ENCODE assay signal across 9 mouse cellular contexts in the genomic region with DNA sequence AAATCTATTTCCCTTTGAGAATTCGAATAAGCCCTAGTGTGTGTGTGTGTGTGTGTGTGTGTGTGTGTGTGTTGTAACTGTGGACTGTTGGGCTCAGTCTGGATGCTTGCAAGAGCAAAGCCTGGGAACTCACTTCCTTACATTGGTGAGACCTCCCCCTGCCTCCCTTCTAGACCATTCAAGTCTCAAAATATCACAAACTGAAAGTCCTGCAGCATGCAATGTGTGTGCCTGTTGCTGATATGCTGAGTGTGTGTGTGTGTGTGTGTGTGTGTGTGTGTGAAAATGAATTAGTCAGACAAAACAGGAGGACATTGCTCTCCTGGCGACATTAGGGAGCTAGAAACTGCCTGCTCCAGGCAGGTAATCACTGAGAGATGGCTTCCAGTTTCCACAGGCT. TPM values are rescaled to one million over a fixed set of nuclear protein-coding genes. Genes with fewer than 3 reads are reported as not detected.
DNase-seq lines count a peak whose midpoint lies in the region; ATAC-seq and TF ChIP-seq lines count a peak whose summit lies in the region.
"Had no signal": no experiment of that assay in that cellular context is flagged by ENCODE, and none has a peak within 500 bp of the region (broad histone marks: within the 10 kb centered on the region; RNA-seq: fewer than 3 reads in every experiment).

No protein-coding gene starts in this region.

- H3K4me3 ChIP-seq in embryonic facial prominence, embryonic 14.5 days (ENCODE audit: low read depth, low read length): no peak overlapping the region
- no peak overlapping the region for H3K4me3 ChIP-seq in embryonic facial prominence, embryonic 10.5 days
- no peak overlapping the region for H3K4me3 ChIP-seq in lung, postnatal 0 days (ENCODE audit: low read depth, low read length)
- no peak overlapping the region for H3K4me3 ChIP-seq in lung, adult 2 months (replicated peaks; ENCODE audit: extremely low read depth, low read depth, low read length)
- H3K4me3 ChIP-seq in intestine, embryonic 15.5 days (replicated peaks): no peak overlapping the region
- peak overlapping the region; percentile 32; the same call in 1 of the 2 replicates for H3K4me3 ChIP-seq in stomach, embryonic 15.5 days (replicated peaks)
- H3K4me3 ChIP-seq: myocyte had no signal

- no peak for TF ChIP-seq EP300 in lung, postnatal 0 days (IDR thresholded peaks at IDR 0.05)

- DNase-seq in embryonic facial prominence, embryonic 14.5 days (ENCODE audit: low spot score): peak; percentile 14
- no peak for DNase-seq in embryonic facial prominence, embryonic 10.5 days (ENCODE audit: low spot score)
- DNase-seq in lung, postnatal 0 days (ENCODE audit: low spot score): no peak
- no peak for DNase-seq in lung, adult 2 months
- no peak for DNase-seq in embryo, embryonic 10.5 days (ENCODE audit: low spot score)
- no peak for DNase-seq in right cerebral cortex, adult 2 months (ENCODE audit: low spot score in 2 of 2)

- peak overlapping the region; percentile 38 for H3K4me2 ChIP-seq in embryonic facial prominence, embryonic 14.5 days (ENCODE audit: low read depth, low read length)
- H3K4me2 ChIP-seq in lung, postnatal 0 days (replicated peaks; ENCODE audit: low read depth, low read length): peak overlapping the region; percentile 46
- peak overlapping the region; percentile 40 for H3K4me2 ChIP-seq in intestine, embryonic 15.5 days (replicated peaks)
- peak overlapping the region; percentile 46 for H3K4me2 ChIP-seq in stomach, embryonic 15.5 days

- no peak for ATAC-seq in embryonic facial prominence, embryonic 14.5 days (ENCODE audit: low read depth)
- peak; percentile 42; the same call in 1 of the 2 replicates for ATAC-seq in lung, postnatal 0 days
- peak; percentile 58; the same call in 1 of the 2 replicates for ATAC-seq in intestine, embryonic 15.5 days
- no peak for ATAC-seq in stomach, embryonic 15.5 days (ENCODE audit: insufficient read depth, low FRiP score, low read depth)

- peak overlapping the region; percentile 52; the same call in 1 of the 2 replicates for H3K27ac ChIP-seq in embryonic facial prominence, embryonic 14.5 days (replicated peaks; ENCODE audit: low read depth, low read length)
- H3K27ac ChIP-seq in embryonic facial prominence, embryonic 10.5 days (replicated peaks): no peak overlapping the region
- H3K27ac ChIP-seq in lung, postnatal 0 days (ENCODE audit: low read length): no peak overlapping the region
- H3K27ac ChIP-seq in intestine, embryonic 15.5 days: no peak overlapping the region
- H3K27ac ChIP-seq in stomach, embryonic 15.5 days: peak overlapping the region; percentile 61; the same call in 1 of the 2 replicates

- H3K4me1 ChIP-seq in embryonic facial prominence, embryonic 14.5 days (ENCODE audit: control insufficient read depth, insufficient read depth, low read length): no peaks in the 10 kb centered on the region; the same call in 1 of the 2 replicates
- peaks cover 16% of the 10 kb centered on the region for H3K4me1 ChIP-seq in embryonic facial prominence, embryonic 10.5 days
- no peaks in the 10 kb centered on the region for H3K4me1 ChIP-seq in lung, postnatal 0 days (ENCODE audit: insufficient read depth, low read depth, low read length)
- peaks cover 5% of the 10 kb centered on the region; the same call in 1 of the 2 replicates for H3K4me1 ChIP-seq in lung, adult 2 months (ENCODE audit: control insufficient read depth, insufficient read depth, low read length)
- no peaks in the 10 kb centered on the region for H3K4me1 ChIP-seq in intestine, embryonic 15.5 days (replicated peaks)
- no peaks in the 10 kb centered on the region for H3K4me1 ChIP-seq in stomach, embryonic 15.5 days

- WGBS in embryonic facial prominence, embryonic 14.5 days: 75% methylated on average over 2 of the region's 2 CpGs
- 81% methylated on average over 2 of the region's 2 CpGs for WGBS in embryonic facial prominence, embryonic 10.5 days
- 56% methylated on average over 2 of the region's 2 CpGs for WGBS in lung, postnatal 0 days
- WGBS in lung, adult 2 months: 41% methylated on average over 2 of the region's 2 CpGs
- WGBS in intestine, embryonic 15.5 days: 48% methylated on average over 2 of the region's 2 CpGs
- WGBS in stomach, embryonic 15.5 days: 61% methylated on average over 2 of the region's 2 CpGs

- no peaks in the 10 kb centered on the region for H3K27me3 ChIP-seq in embryonic facial prominence, embryonic 14.5 days (replicated peaks; ENCODE audit: control insufficient read depth, insufficient read depth, low read length)
- H3K27me3 ChIP-seq in embryonic facial prominence, embryonic 10.5 days (replicated peaks; ENCODE audit: low read depth, poor library complexity, severe bottlenecking): no peaks in the 10 kb centered on the region
- no peaks in the 10 kb centered on the region for H3K27me3 ChIP-seq in lung, postnatal 0 days (replicated peaks; ENCODE audit: insufficient read depth, low read length)
- no peaks in the 10 kb centered on the region for H3K27me3 ChIP-seq in intestine, embryonic 15.5 days (replicated peaks)
- H3K27me3 ChIP-seq in stomach, embryonic 15.5 days (replicated peaks): no peaks in the 10 kb centered on the region

- TF ChIP-seq POLR2A in lung, adult 2 months (IDR thresholded peaks at IDR 0.05; ENCODE audit: borderline replicate concordance, extremely low read depth, low read depth, low read length): no peak

- no peak overlapping the region for H3K9ac ChIP-seq in embryonic facial prominence, embryonic 14.5 days (ENCODE audit: low read depth, low read length)
- no peak overlapping the region for H3K9ac ChIP-seq in lung, postnatal 0 days (replicated peaks; ENCODE audit: low read depth)
- H3K9ac ChIP-seq in intestine, embryonic 15.5 days: no peak overlapping the region
- H3K9ac ChIP-seq in stomach, embryonic 15.5 days: no peak overlapping the region

- H3K36me3 ChIP-seq in embryonic facial prominence, embryonic 14.5 days (ENCODE audit: control insufficient read depth, insufficient read depth, low read length): no peaks in the 10 kb centered on the region
- no peaks in the 10 kb centered on the region for H3K36me3 ChIP-seq in embryonic facial prominence, embryonic 10.5 days (replicated peaks)
- no peaks in the 10 kb centered on the region for H3K36me3 ChIP-seq in lung, postnatal 0 days (ENCODE audit: insufficient read depth, low read length)
- no peaks in the 10 kb centered on the region for H3K36me3 ChIP-seq in intestine, embryonic 15.5 days
- H3K36me3 ChIP-seq in stomach, embryonic 15.5 days: no peaks in the 10 kb centered on the region

- H3K9me3 ChIP-seq in embryonic facial prominence, embryonic 14.5 days (ENCODE audit: control insufficient read depth, low read length): no peaks in the 10 kb centered on the region
- no peaks in the 10 kb centered on the region for H3K9me3 ChIP-seq in embryonic facial prominence, embryonic 10.5 days
- H3K9me3 ChIP-seq in lung, postnatal 0 days (ENCODE audit: low read length): no peaks in the 10 kb centered on the region
- H3K9me3 ChIP-seq in intestine, embryonic 15.5 days: no peaks in the 10 kb centered on the region
- no peaks in the 10 kb centered on the region for H3K9me3 ChIP-seq in stomach, embryonic 15.5 days

- no peak for TF ChIP-seq CTCF in lung, postnatal 0 days (IDR thresholded peaks at IDR 0.05)
- TF ChIP-seq CTCF in lung, adult 2 months (IDR thresholded peaks at IDR 0.05; ENCODE audit: insufficient read depth, low read length): no peak

RNA-seq across cellular contexts. Expression of gene Pik3cg, which starts 0.5 kb away (rescaled TPM):
- 4.3 and 4.7 TPM in 2 replicates for polyA plus RNA-seq in embryonic facial prominence, embryonic 14.5 days (2014; fragmentation: Nextera tagmentation; extraction: Ambion mirVana)
- polyA plus RNA-seq in embryonic facial prominence, embryonic 10.5 days (2016; fragmentation: Nextera tagmentation; extraction: Ambion mirVana): 0.99 and 1.0 TPM in 2 replicates
- polyA plus RNA-seq in lung, postnatal 0 days (2015; fragmentation: Nextera tagmentation; extraction: Ambion mirVana): 2.3 and 2.5 TPM in 2 replicates
- 3.2 and 4.9 TPM in 2 replicates for polyA plus RNA-seq in lung, adult 2 months (2012; rRNA removed)
- polyA plus RNA-seq in intestine, embryonic 15.5 days (2015; fragmentation: Nextera tagmentation; extraction: Ambion mirVana): 2.1 and 2.3 TPM in 2 replicates
- 2.6 and 2.9 TPM in 2 replicates for polyA plus RNA-seq in stomach, embryonic 15.5 days (2015; fragmentation: Nextera tagmentation; extraction: Ambion mirVana)
- polyA plus RNA-seq: myocyte had no signal

Comparison
In these comparisons a context has a peak if more than half of its experiments do, and no peak if none do; other contexts are left out.
1. H3K27ac ChIP-seq: peak in embryonic facial prominence, embryonic 14.5 days (single experiment) and stomach, embryonic 15.5 days (single experiment); none in embryonic facial prominence, embryonic 10.5 days (single experiment), lung, postnatal 0 days (single experiment) and intestine, embryonic 15.5 days (single experiment).
2. ATAC-seq: peak in lung, postnatal 0 days (single experiment) and intestine, embryonic 15.5 days (single experiment); none in embryonic facial prominence, embryonic 14.5 days (single experiment) and stomach, embryonic 15.5 days (single experiment).
3. Peak in every context shown above with its lines, with median percentiles within 50 percentile points of each other: H3K4me2 ChIP-seq.